Mouse (Mus musculus): ENCODE data around the gene Nktr. TPM values are rescaled to one million over a fixed set of nuclear protein-coding genes. Genes with fewer than 3 reads are reported as not detected.
A peak's percentile ranks its signal among the peaks of the same experiment; 100 is the strongest.

The Nktr gene
- polyA plus RNA-seq, 1 experiment = 10.7 TPM

- Histone ChIP-seq H3ac (ENCODE audit: control insufficient read depth, insufficient read length, low read depth) (peak overlapping the region; percentile 97), H3K79me2 (ENCODE audit: control insufficient read depth, insufficient read depth) (peaks cover 55% of the 10 kb centered on the region), H3K27me3 (ENCODE audit: control insufficient read depth, insufficient read depth, insufficient read length) (no peaks in the 10 kb centered on the region), H3K36me3 (ENCODE audit: control insufficient read depth, insufficient read depth) (peaks cover 13% of the 10 kb centered on the region), H3K4me3 (ENCODE audit: insufficient read depth, poor library complexity, severe bottlenecking) (peak overlapping the region; percentile 63), H3K79me3 (ENCODE audit: low read depth) (peaks cover 46% of the 10 kb centered on the region)
- TF ChIP-seq CTCF (IDR thresholded peaks at IDR 0.05; ENCODE audit: control insufficient read depth, insufficient read depth, insufficient read length) (no peak), MYOG (IDR thresholded peaks at IDR 0.05; ENCODE audit: control insufficient read depth, extremely low read depth, insufficient read length) (no peak), MYOD1 (IDR thresholded peaks at IDR 0.05; ENCODE audit: control insufficient read depth, insufficient read length, low read depth) (no peak), USF1 (IDR thresholded peaks at IDR 0.05; ENCODE audit: low read depth) (no peak), CEBPB (IDR thresholded peaks at IDR 0.05; ENCODE audit: low read depth) (no peak), MAX (IDR thresholded peaks at IDR 0.05) (no peak), FOSL1 (IDR thresholded peaks at IDR 0.05; ENCODE audit: insufficient read depth, low read length, poor library complexity, severe bottlenecking) (no peak)
These were observed 670 bp downstream of the Nktr start for GRCm38 (mm10) chr9:121719347-121720331.

GRCm38 (mm10) chr9:121740490-121740889 is 21.5 kb downstream of the Nktr start:
- Histone ChIP-seq H3K27me3 (ENCODE audit: control insufficient read depth, insufficient read depth, insufficient read length) (no peaks in the 10 kb centered on the region), H3K79me2 (ENCODE audit: control insufficient read depth, insufficient read depth) (peaks cover 20% of the 10 kb centered on the region), H3K4me3 (ENCODE audit: insufficient read depth, poor library complexity, severe bottlenecking) (no peak overlapping the region), H3K79me3 (ENCODE audit: low read depth) (peaks cover 1% of the 10 kb centered on the region), H3K36me3 (ENCODE audit: control insufficient read depth, insufficient read depth) (peaks cover 55% of the 10 kb centered on the region), H3ac (ENCODE audit: control insufficient read depth, insufficient read length, low read depth) (no peak overlapping the region)
- no peak for TF ChIP-seq MAX (IDR thresholded peaks at IDR 0.05)
- no peak for TF ChIP-seq MYOD1 (IDR thresholded peaks at IDR 0.05; ENCODE audit: control insufficient read depth, insufficient read length, low read depth)
- TF ChIP-seq USF1 (IDR thresholded peaks at IDR 0.05; ENCODE audit: low read depth) = no peak
- no peak for TF ChIP-seq MYOG (IDR thresholded peaks at IDR 0.05; ENCODE audit: control insufficient read depth, extremely low read depth, insufficient read length)
- no peak for TF ChIP-seq CTCF (IDR thresholded peaks at IDR 0.05; ENCODE audit: control insufficient read depth, insufficient read depth, insufficient read length)
- TF ChIP-seq FOSL1 (IDR thresholded peaks at IDR 0.05; ENCODE audit: insufficient read depth, low read length, poor library complexity, severe bottlenecking) = no peak
- no peak for TF ChIP-seq CEBPB (IDR thresholded peaks at IDR 0.05; ENCODE audit: low read depth)

GRCm38 (mm10) chr9:121741168-121741567 is 22.2 kb downstream of the Nktr start:
- TF ChIP-seq MYOD1 (IDR thresholded peaks at IDR 0.05; ENCODE audit: control insufficient read depth, insufficient read length, low read depth) = no peak
- TF ChIP-seq CTCF (IDR thresholded peaks at IDR 0.05; ENCODE audit: control insufficient read depth, insufficient read depth, insufficient read length) = no peak
- no peak for TF ChIP-seq MAX (IDR thresholded peaks at IDR 0.05)
- no peak for TF ChIP-seq USF1 (IDR thresholded peaks at IDR 0.05; ENCODE audit: low read depth)
- TF ChIP-seq CEBPB (IDR thresholded peaks at IDR 0.05; ENCODE audit: low read depth) = no peak
- TF ChIP-seq MYOG (IDR thresholded peaks at IDR 0.05; ENCODE audit: control insufficient read depth, extremely low read depth, insufficient read length) = no peak
- no peak for TF ChIP-seq FOSL1 (IDR thresholded peaks at IDR 0.05; ENCODE audit: insufficient read depth, low read length, poor library complexity, severe bottlenecking)
- peaks cover 17% of the 10 kb centered on the region for H3K79me2 ChIP-seq (ENCODE audit: control insufficient read depth, insufficient read depth)
- peaks cover 60% of the 10 kb centered on the region for H3K36me3 ChIP-seq (ENCODE audit: control insufficient read depth, insufficient read depth)
- H3ac ChIP-seq (ENCODE audit: control insufficient read depth, insufficient read length, low read depth) = no peak overlapping the region
- no peaks in the 10 kb centered on the region for H3K79me3 ChIP-seq (ENCODE audit: low read depth)
- no peaks in the 10 kb centered on the region for H3K27me3 ChIP-seq (ENCODE audit: control insufficient read depth, insufficient read depth, insufficient read length)
- no peak overlapping the region for H3K4me3 ChIP-seq (ENCODE audit: insufficient read depth, poor library complexity, severe bottlenecking)

GRCm38 (mm10) chr9:121744051-121744450 is 25.1 kb downstream of the Nktr start:
- Histone ChIP-seq H3K79me3 (ENCODE audit: low read depth) (no peaks in the 10 kb centered on the region), H3ac (ENCODE audit: control insufficient read depth, insufficient read length, low read depth) (no peak overlapping the region), H3K79me2 (ENCODE audit: control insufficient read depth, insufficient read depth) (peaks cover 7% of the 10 kb centered on the region), H3K36me3 (ENCODE audit: control insufficient read depth, insufficient read depth) (peaks cover 79% of the 10 kb centered on the region), H3K27me3 (ENCODE audit: control insufficient read depth, insufficient read depth, insufficient read length) (no peaks in the 10 kb centered on the region), H3K4me3 (ENCODE audit: insufficient read depth, poor library complexity, severe bottlenecking) (no peak overlapping the region)
- no peak for TF ChIP-seq MYOG (IDR thresholded peaks at IDR 0.05; ENCODE audit: control insufficient read depth, extremely low read depth, insufficient read length)
- TF ChIP-seq MAX (IDR thresholded peaks at IDR 0.05) = no peak
- no peak for TF ChIP-seq USF1 (IDR thresholded peaks at IDR 0.05; ENCODE audit: low read depth)
- TF ChIP-seq CEBPB (IDR thresholded peaks at IDR 0.05; ENCODE audit: low read depth) = no peak
- no peak for TF ChIP-seq CTCF (IDR thresholded peaks at IDR 0.05; ENCODE audit: control insufficient read depth, insufficient read depth, insufficient read length)
- TF ChIP-seq MYOD1 (IDR thresholded peaks at IDR 0.05; ENCODE audit: control insufficient read depth, insufficient read length, low read depth) = no peak
- no peak for TF ChIP-seq FOSL1 (IDR thresholded peaks at IDR 0.05; ENCODE audit: insufficient read depth, low read length, poor library complexity, severe bottlenecking)

GRCm38 (mm10) chr9:121752774-121753173 is 33.8 kb downstream of the Nktr start:
- TF ChIP-seq CEBPB (IDR thresholded peaks at IDR 0.05; ENCODE audit: low read depth) (no peak), CTCF (IDR thresholded peaks at IDR 0.05; ENCODE audit: control insufficient read depth, insufficient read depth, insufficient read length) (no peak), USF1 (IDR thresholded peaks at IDR 0.05; ENCODE audit: low read depth) (no peak), MYOG (IDR thresholded peaks at IDR 0.05; ENCODE audit: control insufficient read depth, extremely low read depth, insufficient read length) (no peak), MAX (IDR thresholded peaks at IDR 0.05) (no peak), MYOD1 (IDR thresholded peaks at IDR 0.05; ENCODE audit: control insufficient read depth, insufficient read length, low read depth) (no peak), FOSL1 (IDR thresholded peaks at IDR 0.05; ENCODE audit: insufficient read depth, low read length, poor library complexity, severe bottlenecking) (no peak)
- Histone ChIP-seq H3K79me2 (ENCODE audit: control insufficient read depth, insufficient read depth) (no peaks in the 10 kb centered on the region), H3K79me3 (ENCODE audit: low read depth) (no peaks in the 10 kb centered on the region), H3ac (ENCODE audit: control insufficient read depth, insufficient read length, low read depth) (no peak overlapping the region), H3K4me3 (ENCODE audit: insufficient read depth, poor library complexity, severe bottlenecking) (no peak overlapping the region), H3K36me3 (ENCODE audit: control insufficient read depth, insufficient read depth) (peaks cover 82% of the 10 kb centered on the region), H3K27me3 (ENCODE audit: control insufficient read depth, insufficient read depth, insufficient read length) (no peaks in the 10 kb centered on the region)
